Mouse (Mus musculus) embryonic fibroblast, embryonic 13.5 days (primary cell): ENCODE results near the gene Ak5.

Experiments used
- CTCF ChIP-seq: IDR thresholded peaks from 2 replicates; pipeline ENCODE4 v1.5.1; 2011; ENCODE audit warnings: mild to moderate bottlenecking, control low read depth, low read length, moderate library complexity, borderline replicate concordance; ENCODE audit not compliant: insufficient read depth
- POLR2A ChIP-seq: IDR thresholded peaks from 2 replicates; pipeline ENCODE4 v1.6.1; 2011; ENCODE audit warnings: low read depth, mild to moderate bottlenecking, control low read depth, low read length, moderate library complexity

DNA sequence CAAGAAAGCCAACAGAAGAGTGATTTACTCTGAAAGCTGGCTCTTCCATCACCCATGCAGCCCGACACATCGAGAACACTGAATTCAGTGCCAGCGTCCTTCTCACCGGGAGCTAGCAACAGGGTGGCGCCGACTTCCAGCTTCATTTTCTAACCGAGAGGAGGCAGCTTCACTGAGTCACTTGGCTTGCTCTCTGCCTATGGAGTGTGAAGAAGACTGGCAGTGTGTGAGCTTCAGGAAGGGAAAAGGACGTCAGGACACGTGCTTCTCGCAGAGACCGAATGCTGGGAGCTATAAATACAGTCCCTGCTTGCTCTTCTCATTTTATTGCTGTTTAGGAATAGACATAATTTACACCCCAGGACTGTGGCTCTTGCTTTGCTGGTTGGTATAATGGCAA is 62.3 kb downstream of the Ak5 start:
- no peak for TF ChIP-seq CTCF
- no peak for TF ChIP-seq POLR2A
